Mouse (Mus musculus) CD4-positive helper T cell, adult 2 months (primary cell): ENCODE results near the gene Vwa7.

Source experiments
- DNase-seq: peaks from one replicate; pipeline ENCODE4 v3.0.0-alpha.2; 2012; ENCODE audit warnings: low read depth, missing footprints, low spot score

Vwa7 gene

GRCm38 (mm10) chr17:35045807-35046680, 29.7 kb downstream of the Vwa7 start:
- DNase-seq = no peak

- peak; percentile 98 for DNase-seq
Observed at GRCm38 (mm10) chr17:35046681-35047455, 30.5 kb downstream of the Vwa7 start, which contains the start of gene Msh5. Gene Msh5, minus strand, starts transcription at chr17:35046745.

- DNase-seq = peak; percentile 20
Observed at GRCm38 (mm10) chr17:35047688-35048087, 31.3 kb downstream of the Vwa7 start.

GRCm38 (mm10) chr17:35048149-35048931, 32.0 kb downstream of the Vwa7 start:
- DNase-seq = peak; percentile 79

GRCm38 (mm10) chr17:35048932-35049440, 32.6 kb downstream of the Vwa7 start:
- DNase-seq = peak; percentile 42

- DNase-seq = peak; percentile 59
Observed at GRCm38 (mm10) chr17:35049561-35050016, 33.2 kb downstream of the Vwa7 start, which contains the start of gene Clic1. Gene Clic1, plus strand, starts transcription at chr17:35049966.

GRCm38 (mm10) chr17:35050126-35050750, 33.9 kb downstream of the Vwa7 start:
- DNase-seq = peak; percentile 79

- DNase-seq = peak; percentile 87
Observed at GRCm38 (mm10) chr17:35051156-35052086, 35.0 kb downstream of the Vwa7 start.

- DNase-seq = no peak
Observed at GRCm38 (mm10) chr17:35052271-35052798, 36.0 kb downstream of the Vwa7 start.

- no peak for DNase-seq
Observed at GRCm38 (mm10) chr17:35055691-35056495, 39.5 kb downstream of the Vwa7 start.

GRCm38 (mm10) chr17:35057090-35057489, 40.7 kb downstream of the Vwa7 start:
- no peak for DNase-seq

- no peak for DNase-seq
Observed at GRCm38 (mm10) chr17:35058316-35058715, 41.9 kb downstream of the Vwa7 start.

GRCm38 (mm10) chr17:35058911-35059892, 42.8 kb downstream of the Vwa7 start, which contains the start of gene Ddah2:
Gene Ddah2, plus strand, starts transcription at chr17:35059035.
- peak; percentile 84 for DNase-seq

GRCm38 (mm10) chr17:35060071-35060470, 43.7 kb downstream of the Vwa7 start:
- no peak for DNase-seq

GRCm38 (mm10) chr17:35060737-35061297, 44.4 kb downstream of the Vwa7 start:
- DNase-seq = no peak

- DNase-seq = no peak
Observed at GRCm38 (mm10) chr17:35061299-35061698, 44.9 kb downstream of the Vwa7 start.

- no peak for DNase-seq
Observed at GRCm38 (mm10) chr17:35063466-35063865, 47.1 kb downstream of the Vwa7 start.
